Mouse (Mus musculus): ENCODE results near the gene Spata2.

The Spata2 gene

GRCm38 (mm10) chr2:167492713-167493636, at the start of gene Spata2:
TSS of gene Spata2 (minus strand) at chr2:167492887.
- peak; percentile 92 for DNase-seq (ENCODE audit: low read depth)

DNA sequence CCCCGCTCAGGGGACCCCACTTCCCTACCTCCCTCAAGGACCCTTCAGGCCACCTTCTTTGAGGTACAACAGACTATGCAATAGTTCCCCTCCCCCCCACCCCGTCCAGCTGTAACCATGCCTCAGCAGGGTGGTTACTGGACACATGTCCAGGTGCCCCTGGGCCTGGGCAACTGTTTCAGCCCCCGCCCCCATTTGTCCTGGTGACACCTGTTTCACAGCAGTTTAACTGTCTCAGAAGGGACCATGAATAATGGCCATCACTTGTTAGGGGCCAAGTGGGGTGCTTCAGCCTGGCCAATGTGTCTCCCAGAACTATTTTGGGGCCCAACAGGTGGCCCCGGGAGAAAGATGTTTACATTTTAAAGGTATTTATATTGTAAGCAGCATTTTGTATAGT, 49.7 kb upstream of the Spata2 start:
- no peak for DNase-seq (ENCODE audit: low read depth)

GRCm38 (mm10) chr2:167541761-167542160, 49.1 kb upstream of the Spata2 start:
- no peak for DNase-seq (ENCODE audit: low read depth)

GRCm38 (mm10) chr2:167541324-167541723, 48.6 kb upstream of the Spata2 start:
- no peak for DNase-seq (ENCODE audit: low read depth)

- no peak for DNase-seq (ENCODE audit: low read depth)
These were observed 47.9 kb upstream of the Spata2 start for GRCm38 (mm10) chr2:167540477-167541110.

- DNase-seq (ENCODE audit: low read depth), result no peak
These were observed 47.1 kb upstream of the Spata2 start for GRCm38 (mm10) chr2:167539536-167540476.

- no peak for DNase-seq (ENCODE audit: low read depth)
These were observed 46.1 kb upstream of the Spata2 start for GRCm38 (mm10) chr2:167538671-167539306.

GRCm38 (mm10) chr2:167537476-167538297, 45.0 kb upstream of the Spata2 start, which contains the start of gene Snai1:
TSS of gene Snai1 (plus strand) at chr2:167538195.
- DNase-seq (ENCODE audit: low read depth), result peak; percentile 64

- DNase-seq (ENCODE audit: low read depth), result no peak
These were observed 43.7 kb upstream of the Spata2 start for GRCm38 (mm10) chr2:167536320-167536945.

- no peak for DNase-seq (ENCODE audit: low read depth)
These were observed 41.2 kb upstream of the Spata2 start for GRCm38 (mm10) chr2:167533880-167534279.

- DNase-seq (ENCODE audit: low read depth), result peak; percentile 34
These were observed 39.4 kb upstream of the Spata2 start for GRCm38 (mm10) chr2:167532131-167532530.

GRCm38 (mm10) chr2:167530536-167530935, 37.8 kb upstream of the Spata2 start:
- no peak for DNase-seq (ENCODE audit: low read depth)

DNA sequence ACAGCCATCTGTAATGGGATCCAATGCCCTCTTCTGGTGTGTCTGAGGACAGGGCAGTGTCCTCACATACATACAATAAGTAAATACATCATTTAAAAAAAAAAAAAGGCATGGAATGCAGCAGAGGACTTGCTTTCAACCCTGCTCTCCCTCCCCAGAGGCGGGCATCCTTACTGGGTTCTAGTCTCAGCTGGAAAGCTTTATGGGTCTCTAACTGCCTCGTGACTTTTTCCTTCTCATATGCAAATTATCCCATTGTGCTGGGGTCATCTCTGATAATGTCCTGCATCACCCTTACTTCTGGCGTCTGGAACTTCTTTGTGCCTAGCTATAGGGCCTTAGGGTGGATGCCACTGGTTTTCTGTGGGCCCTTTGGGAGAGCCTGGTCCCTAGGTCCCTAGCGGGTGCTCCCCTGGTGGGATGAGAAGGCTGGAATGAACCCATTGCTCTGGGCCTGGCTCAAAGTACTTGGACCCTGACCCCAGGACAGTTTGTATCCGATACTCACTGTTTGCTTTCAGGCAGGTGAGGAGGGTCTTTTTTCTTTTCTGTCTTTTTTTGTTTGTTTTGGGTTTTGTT, 37.3 kb upstream of the Spata2 start:
- DNase-seq (ENCODE audit: low read depth), result no peak

- no peak for DNase-seq (ENCODE audit: low read depth)
These were observed 35.6 kb upstream of the Spata2 start for GRCm38 (mm10) chr2:167528278-167528677.

DNA sequence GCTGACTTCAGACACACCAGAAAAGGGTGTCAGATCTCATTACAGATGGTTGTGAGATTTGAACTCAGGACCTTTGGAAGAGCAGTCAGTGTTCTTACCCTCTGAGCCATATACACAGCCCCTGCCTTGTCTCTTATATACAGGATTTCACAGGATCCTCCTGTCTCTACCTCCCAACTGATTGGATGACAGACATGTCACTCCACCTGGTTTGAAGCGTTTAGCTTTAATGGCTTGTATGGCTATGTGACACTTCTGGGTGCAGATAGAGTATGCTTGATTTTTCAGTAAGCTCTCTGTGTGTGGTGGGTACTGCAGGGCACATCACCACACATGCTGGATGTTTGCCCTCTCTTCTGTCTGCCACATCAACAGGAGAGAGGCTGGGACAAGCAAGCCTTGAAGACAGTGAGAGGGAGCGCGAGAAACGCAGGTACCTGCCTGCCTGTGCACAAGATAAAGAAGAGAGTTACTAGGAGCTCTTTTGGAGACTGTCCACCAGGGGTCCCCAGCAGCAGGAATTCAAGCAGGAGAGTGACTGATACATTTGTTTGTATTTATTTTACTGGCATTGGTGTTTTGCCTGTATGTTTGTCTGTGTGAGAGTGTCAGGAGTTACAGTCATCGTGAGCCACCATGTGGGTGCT, 27.0 kb upstream of the Spata2 start:
- peak; percentile 44 for DNase-seq (ENCODE audit: low read depth)

- DNase-seq (ENCODE audit: low read depth), result no peak
These were observed 23.0 kb upstream of the Spata2 start for GRCm38 (mm10) chr2:167515688-167516087.

GRCm38 (mm10) chr2:167514641-167515040, 22.0 kb upstream of the Spata2 start:
- DNase-seq (ENCODE audit: low read depth), result no peak

DNA sequence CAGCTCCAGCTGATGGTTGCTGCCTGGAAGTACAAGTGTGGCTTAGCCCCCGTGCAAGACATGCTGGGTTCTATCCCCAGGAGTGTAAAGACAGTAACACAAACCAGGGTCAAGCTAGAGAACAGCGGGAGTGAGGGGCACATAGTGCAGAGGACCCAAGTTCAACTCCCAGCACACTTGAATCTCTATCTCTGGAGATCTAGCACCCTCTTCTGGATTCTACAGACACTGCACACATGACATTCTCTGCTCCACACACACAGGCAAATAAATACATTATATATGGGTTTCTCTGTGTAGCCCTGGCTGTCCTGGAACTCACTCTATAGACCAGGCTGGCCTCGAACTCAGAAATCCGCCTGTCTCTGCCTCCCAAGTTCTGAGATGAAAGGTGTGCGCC, 20.3 kb upstream of the Spata2 start:
- DNase-seq (ENCODE audit: low read depth), result peak; percentile 54

- no peak for DNase-seq (ENCODE audit: low read depth)
These were observed 19.7 kb upstream of the Spata2 start for GRCm38 (mm10) chr2:167512365-167512764.

All from 416B (cell line).